Mouse (Mus musculus): ENCODE measurements around the gene Gm6377. TPM values are rescaled to one million over a fixed set of nuclear protein-coding genes. Genes with fewer than 3 reads are reported as not detected.

The Gm6377 gene
- polyA plus RNA-seq, 1 experiment from 2014 or later, result 0.11 TPM

DNA sequence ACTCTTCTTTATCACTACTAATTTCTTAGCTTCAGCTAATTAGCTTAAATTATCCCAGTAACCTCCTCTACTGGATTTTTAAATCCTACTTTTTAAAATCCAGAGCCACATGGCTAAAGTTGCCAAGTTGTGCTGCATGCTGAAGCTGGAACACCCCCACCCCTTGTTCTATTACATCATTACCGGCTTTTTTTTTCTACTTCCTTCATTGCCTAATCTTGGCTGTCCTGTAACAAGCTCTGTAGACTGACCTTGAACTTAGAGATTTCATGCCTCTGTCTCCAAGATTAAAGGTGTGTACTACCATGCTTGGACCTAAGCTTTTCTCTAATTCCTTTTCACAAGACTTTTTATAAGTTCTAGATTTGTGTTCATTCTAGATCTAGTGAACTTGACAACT is 32.2 kb downstream of the Gm6377 start:
- H3K36me3 ChIP-seq, result no peaks in the 10 kb centered on the region
- no peak overlapping the region for H3K4me2 ChIP-seq (replicated peaks)
- H3K27ac ChIP-seq, result no peak overlapping the region
- no peaks in the 10 kb centered on the region for H3K9me3 ChIP-seq
- H3K4me3 ChIP-seq (replicated peaks), result no peak overlapping the region
- H3K9ac ChIP-seq (replicated peaks), result no peak overlapping the region
- no peaks in the 10 kb centered on the region for H3K4me1 ChIP-seq (replicated peaks)
- no peaks in the 10 kb centered on the region for H3K27me3 ChIP-seq
- no peak for ATAC-seq
- WGBS, result 90% methylated on average over 1 of the region's 1 CpGs

DNA sequence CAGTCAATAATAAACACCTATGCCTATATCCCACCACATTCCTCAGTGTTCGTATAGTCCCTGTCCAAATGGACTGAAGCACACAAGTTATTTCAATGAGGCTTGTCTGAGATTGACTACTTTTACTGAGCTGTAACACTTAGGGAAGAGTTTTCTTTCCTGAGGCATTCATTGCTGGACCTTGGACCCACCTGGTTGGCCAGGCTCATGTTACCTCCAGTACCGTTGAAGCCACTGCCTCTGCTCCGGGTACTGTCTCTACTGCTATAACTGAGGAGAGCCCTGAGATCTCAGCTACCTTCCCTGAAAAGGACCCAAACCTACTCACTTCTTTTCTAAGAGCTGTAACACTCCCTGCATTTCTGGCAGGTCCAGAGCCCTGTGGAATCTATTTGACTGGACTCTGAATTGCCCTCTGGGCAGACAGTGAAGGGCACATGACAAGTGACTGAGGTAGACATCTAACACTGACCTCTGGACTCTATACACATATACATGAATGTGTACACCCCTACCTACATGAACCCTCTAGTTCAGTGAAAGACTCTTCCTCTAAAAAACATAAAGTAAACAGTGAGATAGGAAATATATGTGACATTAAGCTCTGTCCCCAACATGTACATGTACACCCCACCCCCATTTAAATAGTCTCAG is 39.0 kb downstream of the Gm6377 start:
- no peak overlapping the region for H3K27ac ChIP-seq
- WGBS, result 91% methylated on average over 3 of the region's 3 CpGs
- no peak for ATAC-seq
- no peaks in the 10 kb centered on the region for H3K9me3 ChIP-seq
- H3K27me3 ChIP-seq, result no peaks in the 10 kb centered on the region
- no peak overlapping the region for H3K9ac ChIP-seq (replicated peaks)
- H3K4me2 ChIP-seq (replicated peaks), result no peak overlapping the region
- no peak overlapping the region for H3K4me3 ChIP-seq (replicated peaks)
- H3K4me1 ChIP-seq (replicated peaks), result no peaks in the 10 kb centered on the region
- no peaks in the 10 kb centered on the region for H3K36me3 ChIP-seq

DNA sequence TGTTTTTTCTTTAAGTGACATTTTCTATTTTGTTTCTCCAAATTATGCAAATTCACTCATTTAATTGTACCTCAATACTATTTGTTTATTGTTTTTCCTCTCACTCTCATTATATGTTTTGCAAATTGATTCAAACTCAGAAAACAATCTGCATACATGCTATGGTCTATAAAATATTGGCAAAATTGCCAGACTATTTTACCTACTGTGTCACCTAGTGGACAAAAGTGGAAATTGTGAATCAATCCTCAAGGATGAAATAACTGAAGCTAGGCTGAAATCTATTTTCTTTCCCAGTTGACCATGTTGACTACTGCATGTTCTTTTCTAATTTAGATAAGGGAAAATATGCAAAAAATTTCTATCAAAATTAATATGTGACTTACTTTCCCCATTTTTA is 41.6 kb downstream of the Gm6377 start:
- Histone ChIP-seq H3K4me2 (replicated peaks) (no peak overlapping the region), H3K4me3 (replicated peaks) (no peak overlapping the region), H3K4me1 (replicated peaks) (no peaks in the 10 kb centered on the region), H3K9me3 (no peaks in the 10 kb centered on the region), H3K27ac (no peak overlapping the region), H3K27me3 (no peaks in the 10 kb centered on the region), H3K36me3 (no peaks in the 10 kb centered on the region), H3K9ac (replicated peaks) (no peak overlapping the region)
- no peak for ATAC-seq

Other genes starting within 250 kb of the Gm6377 start
- 22.4 and 24.5 TPM in 2 replicates for gene Hmgn5, start 183.4 kb upstream of the Gm6377 start, polyA plus RNA-seq (2015; fragmentation: Nextera tagmentation; extraction: Ambion mirVana)
- 210 and 247 TPM in 2 replicates for gene Sh3bgrl, start 101.4 kb upstream of the Gm6377 start, polyA plus RNA-seq (2015; fragmentation: Nextera tagmentation; extraction: Ambion mirVana)